Mouse (Mus musculus) small intestine, adult 2 months (tissue): ENCODE results near the gene Gm128.

ENCODE experiments used
- CTCF ChIP-seq: fragments of 200-500 bp; IDR thresholded peaks from 2 replicates; pipeline ENCODE4 v1.5.1; 2012; ENCODE audit warnings: low read depth, mild to moderate bottlenecking, control low read depth, inconsistent platforms, low read length, moderate library complexity, mixed read lengths; ENCODE audit not compliant: insufficient replicate concordance, insufficient read length; ENCODE audit errors: extremely low read depth
- POLR2A ChIP-seq: fragments of 200-500 bp; IDR thresholded peaks from 2 replicates; pipeline ENCODE4 v1.6.1; 2012; ENCODE audit warnings: low read depth, mild to moderate bottlenecking, control low read depth, inconsistent platforms, low read length, moderate library complexity

- TF ChIP-seq POLR2A (no peak), CTCF (peak; percentile 81; the same call in 1 of the 2 replicates)
Measured at GRCm38 (mm10) chr3:95263089-95263739, 21.8 kb upstream of the Gm128 start.
